12 mouse cellular contexts compared by ENCODE assay signal in genomic region chr2:29647808-29648207, GRCm38 (mm10). TPM values are rescaled to one million over a fixed set of nuclear protein-coding genes. Genes with fewer than 3 reads are reported as not detected.
DNase-seq lines count a peak whose midpoint lies in the region; ATAC-seq lines count a peak whose summit lies in the region.
"Had no signal": no experiment of that assay in that cellular context is flagged by ENCODE, and none has a peak within 500 bp of the region (broad histone marks: within the 10 kb centered on the region; RNA-seq: fewer than 3 reads in every experiment).

No protein-coding gene starts in this region.

- H3K9ac ChIP-seq in forebrain, embryonic 15.5 days (replicated peaks): no peak overlapping the region
- H3K9ac ChIP-seq: heart, embryonic 12.5 days; intestine, embryonic 15.5 days; limb, embryonic 13.5 days had no signal

- no peaks in the 10 kb centered on the region for H3K27me3 ChIP-seq in forebrain, embryonic 15.5 days
- H3K27me3 ChIP-seq: heart, embryonic 12.5 days; intestine, embryonic 15.5 days; limb, embryonic 13.5 days had no signal

- H3K27ac ChIP-seq in forebrain, embryonic 15.5 days (replicated peaks): peak overlapping the region; percentile 56
- H3K27ac ChIP-seq: intestine, embryonic 15.5 days; limb, embryonic 13.5 days; macrophage; stomach, postnatal 0 days had no signal

- peak; percentile 66 for DNase-seq in layer of hippocampus, adult 11-12 months (ENCODE audit: low spot score)
- no peak for DNase-seq in layer of hippocampus, postnatal 36 days
- DNase-seq in layer of hippocampus, adult 8-10 months (ENCODE audit: low spot score in 2 of 2): peak; percentile 64 to 66
- DNase-seq in right cerebral cortex, postnatal 14 days: peak; percentile 30
- DNase-seq in embryo, embryonic 10 days (ENCODE audit: low spot score): no peak
- no peak for DNase-seq in kidney, postnatal 4 days

- H3K9me3 ChIP-seq in forebrain, embryonic 15.5 days: no peaks in the 10 kb centered on the region
- H3K9me3 ChIP-seq: heart, embryonic 12.5 days; intestine, embryonic 15.5 days; limb, embryonic 13.5 days had no signal

- no peak overlapping the region for H3K4me3 ChIP-seq in forebrain, embryonic 15.5 days
- H3K4me3 ChIP-seq: heart, embryonic 12.5 days; intestine, embryonic 15.5 days; limb, embryonic 13.5 days had no signal

- 65% methylated on average over 7 of the region's 7 CpGs for WGBS in forebrain, embryonic 15.5 days

- no peaks in the 10 kb centered on the region for H3K36me3 ChIP-seq in forebrain, embryonic 15.5 days
- H3K36me3 ChIP-seq: heart, embryonic 12.5 days had no signal

- H3K4me2 ChIP-seq in forebrain, embryonic 15.5 days (replicated peaks): no peak overlapping the region
- H3K4me2 ChIP-seq: heart, embryonic 12.5 days; intestine, embryonic 15.5 days; limb, embryonic 13.5 days had no signal

- peak; percentile 61; the same call in 1 of the 2 replicates for ATAC-seq in forebrain, embryonic 15.5 days (replicated peaks)
- ATAC-seq: intestine, embryonic 15.5 days had no signal

- peaks cover 38% of the 10 kb centered on the region for H3K4me1 ChIP-seq in forebrain, embryonic 15.5 days

RNA-seq across cellular contexts. Expression of gene Rapgef1, which starts 28.3 kb away (rescaled TPM):
- total RNA-seq in layer of hippocampus, postnatal 36 days (2021): 10 to 100 TPM; 94.0 to 99.0 TPM
- polyA plus RNA-seq in forebrain, embryonic 15.5 days (2015; fragmentation: Nextera tagmentation; extraction: Ambion mirVana): 22.3 and 27.0 TPM in 2 replicates
- 10 to 100 TPM; 78.8 to 94.5 (median 89.3) TPM for total RNA-seq in layer of hippocampus, adult 8-10 months (2022)

Comparison
In these comparisons a context has a peak if more than half of its experiments do, and no peak if none do; other contexts are left out.
1. DNase-seq: peak in layer of hippocampus, adult 11-12 months (single experiment), layer of hippocampus, adult 8-10 months (2 of 2) and right cerebral cortex, postnatal 14 days (single experiment); none in layer of hippocampus, postnatal 36 days (0 of 2), embryo, embryonic 10 days (single experiment) and kidney, postnatal 4 days (0 of 2).